Mouse (Mus musculus): ENCODE data around the gene Ntrk3.

GRCm38 (mm10) chr7:78579461-78580234 is 158.2 kb downstream of the Ntrk3 start:
- TF ChIP-seq CTCF (IDR thresholded peaks at IDR 0.05; ENCODE audit: borderline replicate concordance, insufficient read depth, low read depth, low read length) (peak; percentile 49; the same call in 1 of the 2 replicates), POLR2A (IDR thresholded peaks at IDR 0.05; ENCODE audit: borderline replicate concordance, insufficient read depth, low read length) (no peak)

Measured in cerebellum, adult 2 months (tissue).